Mouse (Mus musculus) left cerebral cortex, adult 2 months (tissue): ENCODE data around the gene Slco3a1. TPM values are rescaled to one million over a fixed set of nuclear protein-coding genes. Genes with fewer than 3 reads are reported as not detected.

ENCODE experiments used
- DNase-seq, 2 experiments: peaks; one replicate each; pipeline ENCODE4 v3.0.0; 2021 to 2022; ENCODE audit warnings: low spot score in 2 of 2, mixed read lengths in 1 of 2; ENCODE audit errors: extremely low spot score in 1 of 2
- H3K27ac ChIP-seq: fragments of 200-600 bp; 2 replicates; pipeline ENCODE4 v1.8.1; 2022
- H3K4me3 ChIP-seq: fragments of 200-600 bp; 2 replicates; pipeline ENCODE4 v1.8.1; 2022
- CTCF ChIP-seq: fragments of 200-600 bp; IDR thresholded peaks from 2 replicates; pipeline ENCODE4 v1.8.1; 2022; ENCODE audit warnings: antibody characterized with exemption, mild to moderate bottlenecking, moderate library complexity
- intact Hi-C: fragments of 180-260 bp; cut with DNase I; formaldehyde crosslinking; loops from one replicate; pipeline ENCODE4 v1.15.1; 2025
- total RNA-seq, 2 experiments: library from RNA; stranded (reverse); gene quantifications; 2 replicates each; pipeline ENCODE4 v1.2.3; 2021

Slco3a1 gene
- total RNA-seq, 2 experiments from 2014 or later = 54.9 to 56.8 TPM

GRCm38 (mm10) chr7:74526030-74526429 lies 28.6 kb downstream of the Slco3a1 start:
- no peak for TF ChIP-seq CTCF
- intact Hi-C loops = no loop called here
- H3K27ac ChIP-seq = no peak overlapping the region
- DNase-seq = no peak
- no peak overlapping the region for H3K4me3 ChIP-seq

GRCm38 (mm10) chr7:74525586-74525985 lies 29.0 kb downstream of the Slco3a1 start:
- Histone ChIP-seq H3K4me3 (no peak overlapping the region), H3K27ac (no peak overlapping the region)
- intact Hi-C loops = no loop called here
- no peak for TF ChIP-seq CTCF
- no peak for DNase-seq

- no peak overlapping the region for H3K4me3 ChIP-seq
- H3K27ac ChIP-seq = no peak overlapping the region
- TF ChIP-seq CTCF = no peak
- intact Hi-C loops = no loop called here
- DNase-seq = no peak
These were observed 30.2 kb downstream of the Slco3a1 start for GRCm38 (mm10) chr7:74524188-74524971.

GRCm38 (mm10) chr7:74523086-74523485 lies 31.5 kb downstream of the Slco3a1 start:
- Histone ChIP-seq H3K4me3 (no peak overlapping the region), H3K27ac (no peak overlapping the region)
- DNase-seq = no peak
- no peak for TF ChIP-seq CTCF
- intact Hi-C loops = no loop called here

- Histone ChIP-seq H3K4me3 (no peak overlapping the region), H3K27ac (no peak overlapping the region)
- TF ChIP-seq CTCF = no peak
- intact Hi-C loops = no loop called here
- DNase-seq = no peak
These were observed 32.3 kb downstream of the Slco3a1 start for GRCm38 (mm10) chr7:74522260-74522659.

- DNase-seq = no peak
- Histone ChIP-seq H3K4me3 (no peak overlapping the region), H3K27ac (no peak overlapping the region)
- no peak for TF ChIP-seq CTCF
- intact Hi-C loops = no loop called here
These were observed 35.2 kb downstream of the Slco3a1 start for GRCm38 (mm10) chr7:74519386-74519785.

- no peak for TF ChIP-seq CTCF
- no peak overlapping the region for H3K4me3 ChIP-seq
- no peak overlapping the region for H3K27ac ChIP-seq
- no peak for DNase-seq
- intact Hi-C loops = no loop called here
These were observed 35.8 kb downstream of the Slco3a1 start for GRCm38 (mm10) chr7:74518776-74519175.

GRCm38 (mm10) chr7:74518255-74518654 lies 36.3 kb downstream of the Slco3a1 start:
- DNase-seq = no peak
- intact Hi-C loops = no loop called here
- no peak overlapping the region for H3K27ac ChIP-seq
- TF ChIP-seq CTCF = no peak
- no peak overlapping the region for H3K4me3 ChIP-seq

GRCm38 (mm10) chr7:74510676-74511075 lies 43.9 kb downstream of the Slco3a1 start:
- no peak overlapping the region for H3K27ac ChIP-seq
- no peak for DNase-seq
- no peak overlapping the region for H3K4me3 ChIP-seq
- intact Hi-C loops = no loop called here
- TF ChIP-seq CTCF = no peak

GRCm38 (mm10) chr7:74508205-74508604 lies 46.4 kb downstream of the Slco3a1 start:
- TF ChIP-seq CTCF = no peak
- no peak overlapping the region for H3K4me3 ChIP-seq
- DNase-seq = no peak
- H3K27ac ChIP-seq = no peak overlapping the region
- intact Hi-C loops = no loop called here

- Histone ChIP-seq H3K27ac (no peak overlapping the region), H3K4me3 (no peak overlapping the region)
- TF ChIP-seq CTCF = no peak
- intact Hi-C loops = no loop called here
- DNase-seq = no peak
These were observed 47.7 kb downstream of the Slco3a1 start for GRCm38 (mm10) chr7:74506856-74507255.

- intact Hi-C loops = no loop called here
- Histone ChIP-seq H3K4me3 (no peak overlapping the region), H3K27ac (no peak overlapping the region)
- DNase-seq = no peak
- TF ChIP-seq CTCF = no peak
These were observed 48.9 kb downstream of the Slco3a1 start for GRCm38 (mm10) chr7:74505635-74506034.

GRCm38 (mm10) chr7:74501187-74501586 lies 53.4 kb downstream of the Slco3a1 start:
- Histone ChIP-seq H3K4me3 (no peak overlapping the region), H3K27ac (no peak overlapping the region)
- DNase-seq = no peak
- intact Hi-C loops = no loop called here
- no peak for TF ChIP-seq CTCF
